Mouse (Mus musculus) erythroblast, adult 5-6 weeks (primary cell): Measurements from ENCODE around the gene Srp14. TPM values are rescaled to one million over a fixed set of nuclear protein-coding genes. Genes with fewer than 3 reads are reported as not detected.

ENCODE experiments used
- ATAC-seq: replicated peaks from 2 replicates; pipeline ENCODE4 v1.8.0; 2016; ENCODE audit warnings: moderate number of reproducible peaks, mild to moderate bottlenecking, moderate TSS enrichment, inconsistent platforms; ENCODE audit not compliant: poor library complexity, low FRiP score, severe bottlenecking
- total RNA-seq, 2 experiments: library from RNA; stranded (forward) in 1 of 2; stranded (reverse) in 1 of 2; fragments of 150-400 nt in 1 of 2; fragments of 200-764, 138-1000 nt in 1 of 2; gene quantifications; 2 replicates each; pipeline versions ENCODE4 v1.2.3 to v1.2.4; 2015 to 2017; ENCODE audit warnings: low replicate concordance in 2 of 2

Gene Srp14
- total RNA-seq, 2 experiments from 2014 or later: 39.8 to 61.2 TPM

DNA sequence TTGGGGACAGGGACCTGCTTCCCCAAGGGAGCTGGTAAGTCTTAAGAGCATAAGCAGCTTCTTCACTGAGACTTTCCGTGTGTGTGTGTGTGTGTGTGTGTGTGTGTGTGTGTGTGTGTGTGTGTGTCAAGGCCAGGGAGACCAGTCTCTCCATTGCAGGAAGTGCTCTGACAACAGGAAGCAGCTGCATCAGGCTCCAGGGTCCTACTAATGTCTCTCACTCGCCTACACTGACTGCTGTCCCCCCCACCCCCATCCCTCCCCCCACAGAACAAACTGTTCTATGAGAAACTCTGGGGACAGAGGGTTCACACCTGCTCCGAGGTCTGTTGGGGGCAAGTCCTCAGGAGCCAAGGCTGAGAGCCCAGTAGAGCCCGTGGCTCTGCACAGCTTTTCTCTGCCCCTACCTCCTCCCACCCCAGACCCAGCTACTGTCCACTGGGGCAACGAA is 11.8 kb upstream of the Srp14 start:
- no peak for ATAC-seq

DNA sequence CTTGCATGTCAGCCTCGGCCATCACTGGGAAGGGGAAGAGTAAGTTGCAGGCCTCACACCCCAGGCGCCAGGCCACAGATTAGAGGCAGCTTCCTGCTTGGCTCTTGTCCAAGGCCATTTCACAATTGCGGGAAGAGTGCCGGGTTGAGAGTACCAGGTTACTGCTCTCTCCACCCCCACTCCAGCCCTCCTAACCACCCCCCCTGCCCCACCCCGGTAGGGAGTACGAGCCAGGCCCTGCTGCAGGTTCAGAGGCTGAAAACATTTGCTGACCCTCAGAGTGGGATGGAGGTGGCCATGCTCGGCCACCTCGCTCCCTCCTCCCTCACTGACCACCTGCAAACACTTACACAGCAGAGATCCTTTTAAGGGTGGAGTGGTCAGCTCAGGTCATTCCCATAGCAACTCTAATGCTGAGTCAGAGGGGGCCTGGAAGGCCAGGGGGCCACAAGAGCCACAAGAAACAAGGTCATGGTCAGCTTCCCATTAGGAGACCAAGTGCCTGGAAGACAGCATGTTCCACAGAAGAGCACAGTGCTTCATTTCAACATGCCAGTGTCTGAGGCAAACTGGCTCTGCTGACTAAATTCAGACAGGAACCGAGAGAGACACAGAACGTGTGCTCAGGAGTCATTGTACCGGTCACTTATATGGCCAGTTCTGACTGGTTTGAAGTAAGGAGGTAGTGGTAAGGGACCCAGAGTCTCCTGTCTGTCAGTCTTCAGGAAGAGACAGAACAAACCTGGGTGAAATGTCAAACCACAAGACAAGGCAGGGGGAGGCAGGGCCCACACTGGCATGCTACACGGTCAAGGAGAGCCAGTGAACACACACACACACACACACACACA is 11.0 kb upstream of the Srp14 start:
- ATAC-seq: no peak

DNA sequence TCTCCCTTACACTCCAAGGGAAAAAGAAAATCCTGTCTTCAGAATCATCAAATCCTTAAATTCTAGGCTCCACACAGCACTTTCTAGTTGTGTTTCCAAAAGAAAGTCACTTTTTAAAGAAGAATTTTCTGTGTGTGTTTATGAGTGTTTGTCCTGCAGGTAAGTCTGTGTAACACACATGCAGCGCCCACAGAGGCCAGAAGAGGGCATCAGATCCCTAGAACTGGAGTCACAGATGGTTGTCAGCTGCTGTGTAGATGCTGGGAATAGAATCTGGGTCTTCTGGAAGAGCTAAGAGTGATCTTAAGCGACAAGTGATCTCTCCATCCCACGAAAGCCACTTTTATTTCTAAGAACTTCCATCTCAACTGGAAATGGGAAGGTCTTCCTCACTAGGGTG is 8.3 kb upstream of the Srp14 start:
- 0 out of 2 replicates have a peak, but pooled peaks have one; percentile 48 for ATAC-seq

DNA sequence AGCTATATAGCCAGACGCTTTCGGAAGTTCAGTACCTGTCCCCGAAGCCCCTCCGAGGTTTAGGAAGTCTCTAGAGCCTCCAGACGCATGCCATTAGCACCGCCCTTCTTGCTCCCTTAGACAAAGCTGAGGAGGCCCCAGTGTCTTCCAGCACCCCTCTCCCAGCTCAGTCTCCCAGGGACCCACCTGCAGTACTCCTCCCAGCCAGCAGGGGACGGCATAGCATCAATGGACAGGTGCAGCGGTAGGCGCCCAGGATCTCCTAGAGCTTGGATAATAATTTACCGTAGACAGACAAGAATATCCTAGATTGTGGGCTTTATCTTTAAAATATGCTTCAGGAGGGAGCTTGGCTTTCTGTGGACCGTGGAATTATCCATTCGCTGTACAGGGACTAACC is 7.4 kb upstream of the Srp14 start:
- ATAC-seq: peak; percentile 84

DNA sequence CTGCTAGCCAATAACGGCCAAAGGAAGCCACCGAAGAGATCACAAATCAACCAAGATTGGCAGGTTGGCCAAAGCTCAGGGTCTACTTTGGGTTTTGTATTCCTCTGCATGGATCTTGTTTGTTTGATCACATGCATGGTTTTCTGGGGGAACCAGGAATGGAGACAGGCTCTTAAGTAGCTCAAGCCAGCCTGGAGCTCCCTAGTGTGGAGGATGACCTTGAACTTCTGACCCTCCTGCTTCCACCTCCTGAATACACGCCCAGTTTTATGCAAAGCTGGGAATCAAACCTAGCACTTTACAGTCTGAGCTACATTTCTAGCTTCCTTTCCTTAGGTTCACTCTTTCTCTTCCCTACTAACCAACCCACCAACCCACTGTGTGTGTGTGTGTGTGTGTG is 5.9 kb upstream of the Srp14 start:
- ATAC-seq: no peak

- ATAC-seq: no peak
These were observed 4.9 kb upstream of the Srp14 start for GRCm38 (mm10) chr2:118484386-118484898.

- ATAC-seq: no peak
These were observed 3.5 kb upstream of the Srp14 start for GRCm38 (mm10) chr2:118483032-118483431.

GRCm38 (mm10) chr2:118480886-118481285 is 1.4 kb upstream of the Srp14 start:
- 0 out of 2 replicates have a peak, but pooled peaks have one; percentile 41 for ATAC-seq

DNA sequence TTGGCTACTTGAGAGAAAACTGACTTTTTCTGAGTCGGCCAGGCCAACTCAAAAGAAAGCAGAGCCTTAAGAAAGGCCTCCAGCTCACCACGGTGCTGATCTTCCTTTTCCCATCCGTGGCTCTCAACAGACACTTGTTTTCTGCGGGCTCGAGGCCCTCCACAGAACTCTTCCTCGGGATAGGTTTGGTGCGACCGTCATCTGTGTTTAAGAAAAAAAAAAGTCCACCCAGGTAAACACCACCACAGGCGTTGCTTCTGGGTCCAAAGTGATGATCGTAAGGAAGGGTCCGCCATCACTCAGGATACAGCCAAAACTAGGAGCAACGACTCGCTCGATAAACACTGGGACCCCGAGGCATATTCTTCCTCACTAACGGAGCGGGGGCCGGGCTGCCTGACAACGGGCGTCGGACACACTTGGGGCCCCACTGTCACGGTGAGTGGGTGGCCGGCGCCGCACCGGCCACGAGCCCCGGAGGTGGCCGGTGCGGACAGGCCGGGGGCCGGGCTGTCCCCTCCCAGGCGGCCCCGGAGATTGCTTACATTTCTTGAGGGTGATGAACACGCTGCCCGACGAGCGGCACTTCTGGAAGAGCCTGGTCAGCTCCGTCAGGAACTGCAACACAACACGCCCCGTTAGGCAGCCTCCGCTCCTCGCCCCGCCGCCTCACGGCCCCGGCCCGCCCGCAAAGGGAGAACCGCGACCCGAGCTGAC is 520 bp downstream of the Srp14 start:
- peak; percentile 18 for ATAC-seq

DNA sequence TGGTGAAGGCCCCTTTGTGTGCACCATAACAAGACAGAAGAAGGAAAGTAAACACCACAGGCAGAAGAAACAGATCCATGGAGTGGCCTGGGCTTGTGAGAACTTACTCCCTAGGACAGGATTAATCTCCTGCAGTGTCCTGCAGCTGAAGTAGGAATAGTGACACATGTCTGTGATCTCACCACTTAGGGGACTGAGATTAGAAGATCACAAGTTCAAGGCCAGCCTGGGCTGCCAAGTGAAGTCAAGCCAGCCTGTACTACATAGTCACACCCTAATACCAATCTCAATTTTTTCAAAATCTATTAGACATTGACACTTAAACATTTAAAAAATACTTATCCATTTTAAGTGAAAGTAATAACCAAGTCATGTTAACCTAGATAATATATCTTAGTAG is 11.2 kb downstream of the Srp14 start:
- ATAC-seq: no peak

DNA sequence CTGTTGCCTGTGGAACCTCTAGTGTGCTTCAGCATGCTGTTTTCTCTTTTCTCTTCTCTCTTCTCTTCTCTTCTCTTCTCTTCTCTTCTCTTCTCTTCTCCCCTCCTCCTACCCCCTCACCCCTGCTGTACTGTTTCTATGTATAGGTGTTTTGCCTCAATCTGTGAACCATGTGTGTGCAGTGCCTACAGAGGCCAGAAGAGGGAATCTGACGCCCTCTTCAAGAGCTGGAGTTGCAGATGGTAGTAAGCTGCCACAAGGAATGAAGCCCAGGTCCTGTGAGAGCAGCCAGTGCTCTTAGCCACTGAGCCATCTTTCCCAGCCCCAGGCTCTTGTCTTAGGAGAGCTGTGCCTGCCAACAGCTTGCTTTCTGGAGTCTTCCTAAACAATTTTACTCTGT is 12.9 kb downstream of the Srp14 start:
- ATAC-seq: no peak

DNA sequence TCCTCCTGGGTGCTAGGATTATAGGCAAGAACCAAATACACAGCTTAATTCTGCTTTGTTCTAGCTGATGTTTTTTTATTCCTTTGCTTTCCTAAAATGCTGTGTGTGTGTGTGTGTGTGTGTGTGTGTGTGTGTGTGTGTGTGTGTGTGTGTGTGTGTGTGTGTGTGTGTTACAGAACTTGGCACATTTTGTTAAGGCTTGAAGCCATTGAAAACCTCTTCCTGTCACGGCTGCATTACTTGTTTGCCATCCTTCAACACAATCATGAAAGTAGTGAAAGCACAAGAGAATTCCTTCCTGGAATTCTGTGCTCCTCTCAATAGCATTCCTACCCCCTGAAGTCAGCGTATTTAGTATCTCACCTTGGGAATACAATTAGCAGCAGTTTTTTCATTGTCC is 13.6 kb downstream of the Srp14 start:
- no peak for ATAC-seq

- no peak for ATAC-seq
These were observed 15.1 kb downstream of the Srp14 start for GRCm38 (mm10) chr2:118464450-118464849.

- no peak for ATAC-seq
These were observed 16.0 kb downstream of the Srp14 start for GRCm38 (mm10) chr2:118463480-118463879.

GRCm38 (mm10) chr2:118461480-118462165 is 17.9 kb downstream of the Srp14 start:
- ATAC-seq: no peak

GRCm38 (mm10) chr2:118457463-118458261 is 21.8 kb downstream of the Srp14 start:
- ATAC-seq: no peak

- ATAC-seq: no peak
These were observed 22.5 kb downstream of the Srp14 start for GRCm38 (mm10) chr2:118457029-118457428.

DNA sequence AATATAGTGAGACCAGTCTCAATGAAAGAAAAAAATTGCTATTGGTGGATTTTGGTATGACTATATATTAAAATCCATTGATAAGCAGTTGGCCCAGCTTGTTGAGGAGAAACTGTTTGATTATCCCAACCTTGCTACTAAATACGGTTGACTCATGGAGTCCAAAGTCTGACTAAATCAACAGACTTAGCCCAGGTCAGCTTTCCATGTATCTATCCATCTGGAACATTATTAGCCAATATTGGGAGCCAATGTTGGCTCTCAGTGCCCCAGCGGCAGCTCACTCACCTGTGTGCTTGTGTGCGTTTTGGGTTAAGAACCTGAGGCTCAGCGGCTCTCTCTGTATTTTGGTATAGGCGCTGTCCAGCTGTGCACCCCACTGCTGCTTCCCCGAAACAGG is 28.5 kb downstream of the Srp14 start:
- ATAC-seq: no peak

DNA sequence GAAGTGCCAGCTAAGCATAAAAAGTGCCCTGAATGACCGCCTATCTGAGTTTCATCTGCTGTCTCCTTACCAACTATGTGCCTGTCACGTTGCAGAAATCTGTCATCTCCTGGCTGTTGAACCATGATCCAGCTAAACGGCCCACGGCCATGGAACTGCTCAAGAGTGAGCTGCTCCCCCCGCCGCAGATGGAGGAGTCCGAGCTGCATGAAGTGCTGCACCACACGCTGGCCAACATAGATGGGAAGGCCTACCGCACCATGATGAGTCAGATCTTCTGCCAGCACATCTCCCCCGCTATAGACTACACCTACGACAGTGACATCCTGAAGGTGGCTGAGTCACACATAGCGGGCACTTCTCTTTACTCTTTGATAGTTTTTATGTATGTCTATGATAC is 31.3 kb downstream of the Srp14 start:
- ATAC-seq: no peak
